Mouse (Mus musculus) brain, embryonic 14.5 days (tissue): ENCODE measurements around the gene Zfp30.

ENCODE experiments used
- CTCF ChIP-seq: fragments of 200-500 bp; IDR thresholded peaks from 2 replicates; pipeline ENCODE4 v1.5.1; 2012; ENCODE audit warnings: inconsistent platforms, mild to moderate bottlenecking, moderate library complexity, borderline replicate concordance; ENCODE audit not compliant: insufficient read depth, insufficient read length; ENCODE audit errors: extremely low read depth
- POLR2A ChIP-seq: fragments of 200-500 bp; IDR thresholded peaks from 2 replicates; pipeline ENCODE4 v1.6.1; 2012; ENCODE audit warnings: mild to moderate bottlenecking, inconsistent platforms, borderline replicate concordance; ENCODE audit not compliant: poor library complexity, insufficient read depth, insufficient read length, severe bottlenecking; ENCODE audit errors: extremely low read depth

DNA sequence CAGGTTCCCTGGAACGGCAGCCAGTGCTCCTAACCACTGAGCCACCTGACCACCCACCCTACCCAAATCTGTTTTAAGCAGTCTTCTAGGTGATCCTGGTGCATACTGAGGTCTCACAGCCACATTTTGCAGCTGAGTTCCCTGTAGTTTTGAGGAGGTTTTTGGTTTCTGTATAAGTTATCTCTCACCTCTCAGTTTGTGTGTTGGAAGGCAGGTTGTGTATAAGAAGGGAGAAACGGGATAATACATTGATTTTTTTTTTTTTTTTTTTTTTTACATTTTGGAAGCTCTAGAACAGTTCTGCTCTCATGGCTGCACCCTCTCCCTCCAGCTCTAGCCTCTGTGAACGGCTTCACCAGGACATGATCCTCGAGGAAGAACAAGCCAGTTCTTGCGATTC is 2.1 kb downstream of the Zfp30 start:
- TF ChIP-seq POLR2A (no peak), CTCF (no peak)
